Mouse (Mus musculus) cortical plate, adult 2 months (tissue): ENCODE results near the gene Nlrp6.

Source experiments
- CTCF ChIP-seq: fragments of 200-500 bp; IDR thresholded peaks from 2 replicates; pipeline ENCODE4 v1.5.1; 2011; ENCODE audit warnings: mild to moderate bottlenecking, control low read depth, low read length; ENCODE audit not compliant: insufficient read depth; ENCODE audit errors: extremely low read depth
- POLR2A ChIP-seq: fragments of 200-500 bp; IDR thresholded peaks from 2 replicates; pipeline ENCODE4 v1.6.1; 2011; ENCODE audit warnings: mild to moderate bottlenecking, low read length, control low read depth; ENCODE audit not compliant: insufficient read depth; ENCODE audit errors: extremely low read depth

DNA sequence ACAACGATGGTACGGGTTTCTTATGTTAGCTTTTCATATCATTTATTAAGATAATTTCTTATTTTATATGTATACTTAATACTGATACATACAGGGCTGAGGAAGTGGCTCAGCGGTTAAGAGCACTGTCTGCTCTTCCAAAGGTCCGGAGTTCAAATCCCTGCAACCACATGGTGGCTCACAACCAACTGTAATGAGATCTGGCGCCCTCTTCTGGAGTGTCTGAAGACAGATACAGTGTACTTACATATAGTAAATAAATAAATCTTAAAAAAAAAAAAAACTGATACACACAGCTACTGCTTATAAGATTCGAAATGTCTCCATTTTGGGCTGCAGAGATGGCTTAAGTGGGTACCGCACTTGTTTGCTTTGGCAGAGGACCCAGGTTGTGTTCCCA, 13.0 kb upstream of the Nlrp6 start:
- TF ChIP-seq CTCF (no peak), POLR2A (no peak)
